Mouse (Mus musculus): Measurements from ENCODE around the gene Mfsd8. TPM values are rescaled to one million over a fixed set of nuclear protein-coding genes. Genes with fewer than 3 reads are reported as not detected.
"Not testable (repeated sequence)": the region's sequence is repeated elsewhere in the genome, so short reads cannot be mapped to it uniquely, and the experiment has no call there.

Mfsd8 gene
- 10.0 and 10.2 TPM in 2 replicates for polyA plus RNA-seq (2015; fragmentation: Nextera tagmentation; extraction: Ambion mirVana)

GRCm38 (mm10) chr3:40846473-40846956, at the start of gene Mfsd8:
Gene Mfsd8 (minus strand): TSS chr3:40846886.
- H3K27me3 ChIP-seq; H3K36me3 ChIP-seq; H3K9me3 ChIP-seq (replicated peaks); H3K4me1 ChIP-seq: not testable (repeated sequence)
- Histone ChIP-seq H3K27ac (replicated peaks) (peak within 1 kb of the TSS; percentile 71), H3K4me3 (replicated peaks) (peak within 1 kb of the TSS; percentile 52), H3K4me2 (replicated peaks) (peak within 1 kb of the TSS; percentile 75), H3K9ac (peak within 1 kb of the TSS; percentile 40)
- peak; percentile 98 for ATAC-seq (ENCODE audit: insufficient number of reproducible peaks, low FRiP score, low TSS enrichment, low read depth)
- under 1% methylated on average over 39 of the region's 39 CpGs for WGBS

- WGBS, result 1% methylated on average over 22 of the region's 24 CpGs
- H3K4me3 ChIP-seq (replicated peaks), result peak overlapping the region; percentile 55
- not testable (repeated sequence) for H3K27ac ChIP-seq (replicated peaks); H3K4me1 ChIP-seq; H3K27me3 ChIP-seq; H3K9me3 ChIP-seq (replicated peaks); H3K36me3 ChIP-seq; ATAC-seq (ENCODE audit: insufficient number of reproducible peaks, low FRiP score, low TSS enrichment, low read depth)
- peak overlapping the region; percentile 31 for H3K9ac ChIP-seq
- H3K4me2 ChIP-seq (replicated peaks), result peak overlapping the region; percentile 71
These were observed 47.6 kb upstream of the Mfsd8 start for GRCm38 (mm10) chr3:40894336-40894735.

GRCm38 (mm10) chr3:40893816-40894258, 47.2 kb upstream of the Mfsd8 start:
- not testable (repeated sequence) for H3K36me3 ChIP-seq; H3K9me3 ChIP-seq (replicated peaks); H3K27me3 ChIP-seq; H3K4me1 ChIP-seq
- Histone ChIP-seq H3K9ac (peak overlapping the region; percentile 42), H3K27ac (replicated peaks) (peak overlapping the region; percentile 55; the same call in 1 of the 2 replicates), H3K4me3 (replicated peaks) (peak overlapping the region; percentile 55), H3K4me2 (replicated peaks) (peak overlapping the region; percentile 71)
- peak; percentile 100 for ATAC-seq (ENCODE audit: insufficient number of reproducible peaks, low FRiP score, low TSS enrichment, low read depth)
- WGBS, result under 1% methylated on average over 38 of the region's 38 CpGs

- H3K4me3 ChIP-seq (replicated peaks); H3K9me3 ChIP-seq (replicated peaks); H3K9ac ChIP-seq; H3K27ac ChIP-seq (replicated peaks); ATAC-seq (ENCODE audit: insufficient number of reproducible peaks, low FRiP score, low TSS enrichment, low read depth); H3K4me1 ChIP-seq; H3K4me2 ChIP-seq (replicated peaks); H3K36me3 ChIP-seq; H3K27me3 ChIP-seq: not testable (repeated sequence)
- WGBS, result 90% methylated on average over 3 of the region's 3 CpGs
These were observed 6.5 kb upstream of the Mfsd8 start for GRCm38 (mm10) chr3:40853123-40853738.

DNA sequence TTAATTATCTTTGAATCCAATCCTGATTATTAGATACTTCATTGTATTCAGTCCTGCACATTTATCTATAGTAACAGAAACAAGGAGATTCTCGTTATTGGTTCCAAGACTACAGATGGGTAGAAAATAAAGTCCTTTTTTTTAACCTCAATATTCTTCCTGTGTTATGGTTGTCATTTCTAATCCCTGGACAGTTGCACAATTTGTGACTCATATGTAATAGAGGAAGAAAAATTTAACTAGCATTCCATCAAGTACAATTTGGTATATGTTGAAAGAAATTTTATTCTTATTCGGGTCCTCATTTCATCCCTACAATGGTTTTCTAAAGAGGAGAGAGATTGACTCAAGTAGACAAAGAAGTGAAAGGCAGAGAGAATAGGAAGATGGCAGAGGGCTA, 1.2 kb upstream of the Mfsd8 start:
- ATAC-seq (ENCODE audit: insufficient number of reproducible peaks, low FRiP score, low TSS enrichment, low read depth); H3K4me3 ChIP-seq (replicated peaks); H3K9ac ChIP-seq; H3K4me1 ChIP-seq; H3K27ac ChIP-seq (replicated peaks); H3K36me3 ChIP-seq; H3K27me3 ChIP-seq; H3K9me3 ChIP-seq (replicated peaks); H3K4me2 ChIP-seq (replicated peaks): not testable (repeated sequence)
- WGBS, result 88% methylated on average over 2 of the region's 2 CpGs

- Histone ChIP-seq H3K4me3 (replicated peaks) (peak overlapping the region; percentile 52), H3K9ac (peak overlapping the region; percentile 31; the same call in 1 of the 2 replicates), H3K27ac (replicated peaks) (0 out of 2 replicates have a peak overlapping the region, but pooled peaks have one; percentile 44), H3K4me2 (replicated peaks) (peak overlapping the region; percentile 75)
- WGBS, result under 1% methylated on average over 16 of the region's 21 CpGs
- not testable (repeated sequence) for H3K4me1 ChIP-seq; H3K9me3 ChIP-seq (replicated peaks); ATAC-seq (ENCODE audit: insufficient number of reproducible peaks, low FRiP score, low TSS enrichment, low read depth); H3K36me3 ChIP-seq; H3K27me3 ChIP-seq
These were observed 332 bp upstream of the Mfsd8 start for GRCm38 (mm10) chr3:40847018-40847417.

DNA sequence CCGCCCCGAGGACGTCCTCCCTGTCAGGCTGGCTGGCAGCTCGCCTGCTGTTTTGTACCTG, 101 bp upstream of the Mfsd8 start, which contains the start of gene Abhd18:
TSS of gene Abhd18 (plus strand) at position 14 of the 61 bp plus-strand sequence.
- Histone ChIP-seq H3K27ac (replicated peaks) (peak within 1 kb of the TSS; percentile 71), H3K4me2 (replicated peaks) (peak within 1 kb of the TSS; percentile 75), H3K4me3 (replicated peaks) (peak within 1 kb of the TSS; percentile 52), H3K9ac (peak within 1 kb of the TSS; percentile 40)
- 0% methylated on average over 4 of the region's 4 CpGs for WGBS
- not testable (repeated sequence) for ATAC-seq (ENCODE audit: insufficient number of reproducible peaks, low FRiP score, low TSS enrichment, low read depth); H3K27me3 ChIP-seq; H3K4me1 ChIP-seq; H3K36me3 ChIP-seq; H3K9me3 ChIP-seq (replicated peaks)

DNA sequence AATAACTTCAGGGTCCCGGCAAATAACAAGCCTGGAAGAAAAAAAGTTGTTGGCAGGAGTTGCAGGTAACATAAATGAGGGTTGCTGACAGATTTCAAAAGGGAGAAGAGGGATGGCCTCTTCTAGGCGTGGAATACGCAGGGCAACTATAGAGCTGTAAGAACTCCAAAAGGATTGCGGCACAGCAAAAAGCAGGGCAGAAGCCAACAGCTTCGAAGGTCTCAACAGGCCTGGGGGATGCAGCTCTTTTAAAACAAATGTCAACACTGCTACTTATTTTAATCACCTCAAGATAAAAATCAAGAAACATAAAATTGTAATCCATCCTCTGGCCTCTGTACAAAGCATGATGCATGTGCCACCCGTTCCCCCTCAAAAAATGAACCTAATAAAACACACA, 1.2 kb downstream of the Mfsd8 start:
- not testable (repeated sequence) for H3K9me3 ChIP-seq (replicated peaks); H3K36me3 ChIP-seq; H3K27ac ChIP-seq (replicated peaks); ATAC-seq (ENCODE audit: insufficient number of reproducible peaks, low FRiP score, low TSS enrichment, low read depth); H3K27me3 ChIP-seq; H3K9ac ChIP-seq; H3K4me1 ChIP-seq
- WGBS, result 59% methylated on average over 5 of the region's 6 CpGs
- H3K4me3 ChIP-seq (replicated peaks), result peak overlapping the region; percentile 52
- H3K4me2 ChIP-seq (replicated peaks), result peak overlapping the region; percentile 75

DNA sequence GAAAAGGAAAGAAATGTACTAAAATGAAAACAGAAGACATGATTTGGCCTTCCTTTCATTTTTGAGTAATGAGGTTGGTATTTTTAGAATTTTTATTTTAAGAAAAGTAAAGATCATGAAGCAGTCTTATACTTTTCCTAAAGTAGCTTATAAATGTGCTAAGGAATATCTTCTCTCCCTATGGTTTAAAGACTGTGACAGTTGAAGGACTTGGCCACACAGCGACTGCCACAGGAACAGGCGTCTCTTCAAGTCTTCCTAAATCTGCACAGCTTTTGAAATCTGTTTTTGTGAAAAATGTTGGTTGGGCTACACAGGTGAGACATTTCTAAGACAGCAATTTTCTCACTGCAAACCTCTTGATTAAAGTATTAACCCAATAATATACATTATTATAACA, 33.4 kb downstream of the Mfsd8 start:
- H3K4me3 ChIP-seq (replicated peaks), result no peak overlapping the region
- H3K9ac ChIP-seq, result no peak overlapping the region
- H3K27me3 ChIP-seq, result no peaks in the 10 kb centered on the region
- no peaks in the 10 kb centered on the region for H3K4me1 ChIP-seq
- no peak overlapping the region for H3K4me2 ChIP-seq (replicated peaks)
- H3K9me3 ChIP-seq (replicated peaks), result no peaks in the 10 kb centered on the region
- 92% methylated on average over 2 of the region's 2 CpGs for WGBS
- H3K36me3 ChIP-seq, result peaks cover 57% of the 10 kb centered on the region
- no peak for ATAC-seq (ENCODE audit: insufficient number of reproducible peaks, low FRiP score, low TSS enrichment, low read depth)
- H3K27ac ChIP-seq (replicated peaks), result no peak overlapping the region

DNA sequence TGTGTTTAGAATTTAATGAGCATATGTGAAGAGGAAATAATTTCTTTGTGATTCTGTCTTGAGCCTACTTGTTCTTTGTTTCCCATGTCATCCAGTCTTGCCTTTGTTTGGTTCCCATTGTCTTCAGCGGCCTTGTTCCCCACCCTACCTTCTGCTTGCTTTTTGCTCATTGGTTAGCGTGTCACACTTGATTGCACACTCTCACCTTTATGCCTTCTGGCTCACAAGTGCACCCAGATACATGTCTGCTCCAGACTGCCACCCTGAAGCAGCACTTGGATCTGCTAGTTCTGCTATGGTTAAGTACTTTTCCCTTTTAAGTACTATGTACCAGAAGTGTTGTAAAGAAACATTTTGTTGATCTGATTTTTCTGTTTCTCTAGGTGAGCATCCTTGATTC, 36.8 kb downstream of the Mfsd8 start:
- no peak overlapping the region for H3K27ac ChIP-seq (replicated peaks)
- no peaks in the 10 kb centered on the region for H3K4me1 ChIP-seq
- H3K9ac ChIP-seq, result no peak overlapping the region
- no peaks in the 10 kb centered on the region for H3K9me3 ChIP-seq (replicated peaks)
- WGBS, result 93% methylated on average over 2 of the region's 2 CpGs
- H3K4me3 ChIP-seq (replicated peaks), result no peak overlapping the region
- H3K4me2 ChIP-seq (replicated peaks), result no peak overlapping the region
- H3K27me3 ChIP-seq, result no peaks in the 10 kb centered on the region
- peaks cover 48% of the 10 kb centered on the region for H3K36me3 ChIP-seq
- no peak for ATAC-seq (ENCODE audit: insufficient number of reproducible peaks, low FRiP score, low TSS enrichment, low read depth)

DNA sequence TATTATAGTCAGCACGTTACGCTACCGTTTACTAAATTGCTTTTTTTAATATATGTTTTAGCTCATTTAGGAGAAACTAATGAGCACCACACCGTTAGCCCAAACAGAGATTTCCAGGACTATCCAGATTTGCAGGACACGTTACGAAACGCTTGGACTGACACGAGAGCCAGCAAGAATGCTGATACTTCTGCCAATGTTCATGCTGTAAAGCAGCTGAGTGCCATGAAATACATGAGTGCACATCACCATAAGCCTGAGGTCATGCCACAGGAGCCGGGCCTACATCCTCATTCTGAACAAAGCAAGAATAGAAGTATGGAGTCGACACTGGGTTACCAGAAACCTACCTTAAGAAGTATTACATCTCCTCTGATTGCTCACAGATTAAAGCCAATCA, 38.0 kb downstream of the Mfsd8 start:
- Histone ChIP-seq H3K9ac (no peak overlapping the region), H3K36me3 (peaks cover 42% of the 10 kb centered on the region)

DNA sequence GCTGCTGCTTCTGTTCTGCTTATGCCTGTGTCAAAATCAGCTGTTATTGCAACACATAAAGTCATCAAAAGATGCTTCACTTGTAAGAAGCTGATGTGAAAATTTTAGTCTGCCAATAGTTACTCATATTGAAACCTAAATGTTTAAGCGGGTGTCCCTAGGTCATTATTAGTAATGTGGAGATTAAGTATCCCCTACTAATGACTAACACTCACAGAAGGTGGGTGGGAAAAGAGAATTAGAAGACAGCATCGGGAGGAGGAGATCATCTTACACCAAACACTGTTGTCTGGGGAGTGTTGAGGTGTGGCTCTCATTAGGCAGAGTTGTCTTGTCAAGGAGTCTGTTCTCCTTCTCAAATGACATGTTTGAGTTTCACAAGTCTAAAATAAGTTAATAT, 39.8 kb downstream of the Mfsd8 start:
- Histone ChIP-seq H3K4me1 (no peaks in the 10 kb centered on the region), H3K4me2 (replicated peaks) (no peak overlapping the region), H3K27ac (replicated peaks) (no peak overlapping the region), H3K36me3 (peaks cover 31% of the 10 kb centered on the region), H3K4me3 (replicated peaks) (no peak overlapping the region), H3K9ac (no peak overlapping the region), H3K9me3 (replicated peaks) (no peaks in the 10 kb centered on the region), H3K27me3 (no peaks in the 10 kb centered on the region)
- ATAC-seq (ENCODE audit: insufficient number of reproducible peaks, low FRiP score, low TSS enrichment, low read depth), result 0 out of 2 replicates have a peak, but pooled peaks have one; percentile 47
- WGBS, result 46% methylated on average over 2 of the region's 2 CpGs

More for the DNA sequence above, 38.0 kb downstream of the Mfsd8 start:
- no peaks in the 10 kb centered on the region for H3K9me3 ChIP-seq (replicated peaks)
- WGBS, result 92% methylated on average over 10 of the region's 10 CpGs
- H3K4me1 ChIP-seq, result no peaks in the 10 kb centered on the region
- H3K27ac ChIP-seq (replicated peaks), result no peak overlapping the region
- no peak overlapping the region for H3K4me3 ChIP-seq (replicated peaks)
- H3K27me3 ChIP-seq, result no peaks in the 10 kb centered on the region
- no peak overlapping the region for H3K4me2 ChIP-seq (replicated peaks)
- no peak for ATAC-seq (ENCODE audit: insufficient number of reproducible peaks, low FRiP score, low TSS enrichment, low read depth)
